Mouse (Mus musculus): ENCODE measurements around the gene Bcas3. TPM values are rescaled to one million over a fixed set of nuclear protein-coding genes. Genes with fewer than 3 reads are reported as not detected.

The Bcas3 gene
- polyA plus RNA-seq, 1 experiment, result 37.8 TPM

DNA sequence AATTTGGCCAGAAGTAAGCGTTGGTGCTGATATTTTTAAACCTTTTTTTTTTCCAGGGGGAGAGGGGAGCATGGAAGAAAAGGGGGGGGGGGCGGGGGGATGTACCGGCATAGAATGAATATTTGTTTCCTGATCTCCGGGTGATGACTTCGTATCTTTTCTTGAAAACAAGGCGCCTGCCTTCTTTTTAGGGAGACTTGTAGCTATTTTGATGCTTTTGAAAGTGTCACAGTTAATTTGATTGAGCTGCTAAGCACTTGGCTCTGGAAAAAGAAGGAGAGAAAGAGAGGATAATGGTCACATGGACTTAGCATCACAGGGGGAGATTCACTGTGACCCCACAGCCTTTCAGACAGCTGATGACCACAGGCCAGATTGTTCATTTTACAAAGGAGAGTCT is 413.8 kb downstream of the Bcas3 start:
- Histone ChIP-seq H3K9me3 (replicated peaks; ENCODE audit: control insufficient read depth, insufficient read depth, low read length, poor library complexity, severe bottlenecking) (no peaks in the 10 kb centered on the region), H3K27ac (ENCODE audit: insufficient read depth, low read length) (no peak overlapping the region), H3K4me3 (ENCODE audit: low read depth, low read length) (no peak overlapping the region), H3K9ac (ENCODE audit: low read depth, poor library complexity, severe bottlenecking) (no peak overlapping the region), H3K27me3 (ENCODE audit: control insufficient read depth, insufficient read depth, low read length, poor library complexity, severe bottlenecking) (no peaks in the 10 kb centered on the region), H3K4me1 (ENCODE audit: control insufficient read depth, insufficient read depth, low read length) (no peaks in the 10 kb centered on the region), H3K36me3 (ENCODE audit: control insufficient read depth, insufficient read depth, low read length, poor library complexity, severe bottlenecking) (no peaks in the 10 kb centered on the region)
- TF ChIP-seq CTCF (IDR thresholded peaks at IDR 0.05; ENCODE audit: low read depth, low read length) (no peak), EP300 (IDR thresholded peaks at IDR 0.05; ENCODE audit: insufficient read depth, low read depth, low read length) (no peak), POLR2A (IDR thresholded peaks at IDR 0.05; ENCODE audit: insufficient read depth, low read length) (no peak)

DNA sequence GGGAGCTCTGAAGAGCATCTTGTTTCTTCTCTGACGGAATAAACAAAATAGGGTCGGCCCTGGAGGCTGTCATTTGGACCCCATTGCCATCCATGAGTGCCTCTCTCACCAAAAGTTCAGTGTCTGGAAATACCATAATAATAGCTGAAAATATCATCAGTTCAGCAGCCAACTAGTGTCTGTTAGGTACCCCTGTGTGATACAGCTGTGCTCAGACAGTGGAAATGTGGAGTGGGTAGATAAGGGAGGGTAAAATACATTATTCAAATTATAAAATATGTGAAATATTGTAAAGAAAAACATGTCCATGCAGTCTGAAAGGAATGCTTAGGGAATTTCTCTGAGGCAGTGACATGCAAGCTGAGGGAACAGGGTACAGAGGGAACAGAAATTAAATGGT is 416.8 kb downstream of the Bcas3 start:
- TF ChIP-seq POLR2A (IDR thresholded peaks at IDR 0.05; ENCODE audit: insufficient read depth, low read length) (no peak), CTCF (IDR thresholded peaks at IDR 0.05; ENCODE audit: low read depth, low read length) (no peak), EP300 (IDR thresholded peaks at IDR 0.05; ENCODE audit: insufficient read depth, low read depth, low read length) (no peak)
- no peaks in the 10 kb centered on the region for H3K36me3 ChIP-seq (ENCODE audit: control insufficient read depth, insufficient read depth, low read length, poor library complexity, severe bottlenecking)
- no peaks in the 10 kb centered on the region for H3K9me3 ChIP-seq (replicated peaks; ENCODE audit: control insufficient read depth, insufficient read depth, low read length, poor library complexity, severe bottlenecking)
- H3K4me3 ChIP-seq (ENCODE audit: low read depth, low read length), result no peak overlapping the region
- no peak overlapping the region for H3K27ac ChIP-seq (ENCODE audit: insufficient read depth, low read length)
- H3K4me1 ChIP-seq (ENCODE audit: control insufficient read depth, insufficient read depth, low read length), result no peaks in the 10 kb centered on the region
- H3K27me3 ChIP-seq (ENCODE audit: control insufficient read depth, insufficient read depth, low read length, poor library complexity, severe bottlenecking), result no peaks in the 10 kb centered on the region
- H3K9ac ChIP-seq (ENCODE audit: low read depth, poor library complexity, severe bottlenecking), result no peak overlapping the region

DNA sequence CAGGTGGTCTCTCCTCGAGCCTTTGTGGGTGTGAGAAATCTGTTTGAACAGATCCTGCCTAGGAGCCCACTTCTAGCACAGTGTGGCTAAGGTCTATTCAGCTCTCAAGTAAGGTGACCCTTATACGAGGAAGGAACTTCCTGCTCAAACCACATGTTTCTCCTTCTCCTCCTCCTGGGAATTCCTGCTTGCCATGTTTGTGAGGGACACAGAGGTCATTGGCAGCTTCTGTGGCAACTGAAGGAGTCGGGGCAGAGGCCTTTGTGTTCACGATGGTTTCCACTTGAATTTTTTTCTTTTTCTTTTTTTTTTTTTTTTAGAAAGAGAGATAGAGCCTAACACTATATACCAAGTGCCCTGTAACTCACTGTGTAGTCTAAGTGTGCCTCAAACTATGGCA is 420.4 kb downstream of the Bcas3 start:
- no peaks in the 10 kb centered on the region for H3K36me3 ChIP-seq (ENCODE audit: control insufficient read depth, insufficient read depth, low read length, poor library complexity, severe bottlenecking)
- TF ChIP-seq POLR2A (IDR thresholded peaks at IDR 0.05; ENCODE audit: insufficient read depth, low read length), result no peak
- no peak for TF ChIP-seq EP300 (IDR thresholded peaks at IDR 0.05; ENCODE audit: insufficient read depth, low read depth, low read length)
- no peak for TF ChIP-seq CTCF (IDR thresholded peaks at IDR 0.05; ENCODE audit: low read depth, low read length)
- H3K9ac ChIP-seq (ENCODE audit: low read depth, poor library complexity, severe bottlenecking), result no peak overlapping the region
- no peak overlapping the region for H3K4me3 ChIP-seq (ENCODE audit: low read depth, low read length)
- no peaks in the 10 kb centered on the region for H3K4me1 ChIP-seq (ENCODE audit: control insufficient read depth, insufficient read depth, low read length)
- H3K27ac ChIP-seq (ENCODE audit: insufficient read depth, low read length), result no peak overlapping the region
- no peaks in the 10 kb centered on the region for H3K9me3 ChIP-seq (replicated peaks; ENCODE audit: control insufficient read depth, insufficient read depth, low read length, poor library complexity, severe bottlenecking)
- H3K27me3 ChIP-seq (ENCODE audit: control insufficient read depth, insufficient read depth, low read length, poor library complexity, severe bottlenecking), result no peaks in the 10 kb centered on the region

DNA sequence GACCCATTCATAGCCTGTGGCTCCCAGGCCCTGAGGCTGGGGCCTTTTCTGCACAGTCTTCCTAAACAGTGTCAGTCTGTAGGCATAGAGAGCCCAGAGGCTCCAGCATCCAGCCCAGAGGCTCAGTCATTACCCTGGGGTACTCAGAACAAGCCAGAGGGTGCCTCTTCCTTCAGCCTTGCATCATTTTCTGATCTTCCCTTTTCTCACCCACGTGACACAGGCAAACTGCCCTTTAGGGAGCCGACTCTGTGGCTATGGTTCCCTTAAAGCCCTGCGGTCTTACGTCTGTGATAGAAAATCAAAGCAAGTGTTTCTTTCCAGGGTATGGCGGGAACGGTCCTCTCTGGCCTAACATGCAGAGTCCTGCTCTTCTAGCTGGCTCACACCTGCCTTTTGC is 421.7 kb downstream of the Bcas3 start:
- no peaks in the 10 kb centered on the region for H3K9me3 ChIP-seq (replicated peaks; ENCODE audit: control insufficient read depth, insufficient read depth, low read length, poor library complexity, severe bottlenecking)
- no peaks in the 10 kb centered on the region for H3K36me3 ChIP-seq (ENCODE audit: control insufficient read depth, insufficient read depth, low read length, poor library complexity, severe bottlenecking)
- no peak overlapping the region for H3K4me3 ChIP-seq (ENCODE audit: low read depth, low read length)
- no peaks in the 10 kb centered on the region for H3K27me3 ChIP-seq (ENCODE audit: control insufficient read depth, insufficient read depth, low read length, poor library complexity, severe bottlenecking)
- TF ChIP-seq EP300 (IDR thresholded peaks at IDR 0.05; ENCODE audit: insufficient read depth, low read depth, low read length), result no peak
- no peak for TF ChIP-seq POLR2A (IDR thresholded peaks at IDR 0.05; ENCODE audit: insufficient read depth, low read length)
- no peak for TF ChIP-seq CTCF (IDR thresholded peaks at IDR 0.05; ENCODE audit: low read depth, low read length)
- no peak overlapping the region for H3K9ac ChIP-seq (ENCODE audit: low read depth, poor library complexity, severe bottlenecking)
- H3K27ac ChIP-seq (ENCODE audit: insufficient read depth, low read length), result no peak overlapping the region
- no peaks in the 10 kb centered on the region for H3K4me1 ChIP-seq (ENCODE audit: control insufficient read depth, insufficient read depth, low read length)

DNA sequence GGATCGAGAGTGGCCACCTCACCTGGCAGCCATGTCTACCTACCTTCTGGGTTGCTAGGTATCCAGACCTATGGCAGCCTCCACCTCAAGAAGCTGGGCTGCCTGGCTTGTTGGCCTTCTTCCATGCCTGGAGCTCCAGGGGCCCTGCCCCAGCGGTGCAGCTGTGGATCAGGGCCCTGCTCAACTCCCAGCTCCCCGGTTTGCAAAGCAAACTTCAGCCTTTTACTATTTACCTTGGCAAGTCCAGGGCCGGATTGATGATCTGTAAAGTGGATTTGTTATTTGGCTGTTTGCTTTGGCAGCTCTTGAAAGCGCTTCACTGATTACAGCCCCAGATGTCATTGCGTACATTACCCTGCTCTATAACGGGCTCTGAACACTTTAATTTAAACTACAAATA is 422.5 kb downstream of the Bcas3 start:
- no peak for TF ChIP-seq CTCF (IDR thresholded peaks at IDR 0.05; ENCODE audit: low read depth, low read length)
- TF ChIP-seq POLR2A (IDR thresholded peaks at IDR 0.05; ENCODE audit: insufficient read depth, low read length), result no peak
- no peak for TF ChIP-seq EP300 (IDR thresholded peaks at IDR 0.05; ENCODE audit: insufficient read depth, low read depth, low read length)
- Histone ChIP-seq H3K4me1 (ENCODE audit: control insufficient read depth, insufficient read depth, low read length) (no peaks in the 10 kb centered on the region), H3K9ac (ENCODE audit: low read depth, poor library complexity, severe bottlenecking) (no peak overlapping the region), H3K27ac (ENCODE audit: insufficient read depth, low read length) (no peak overlapping the region), H3K27me3 (ENCODE audit: control insufficient read depth, insufficient read depth, low read length, poor library complexity, severe bottlenecking) (no peaks in the 10 kb centered on the region), H3K9me3 (replicated peaks; ENCODE audit: control insufficient read depth, insufficient read depth, low read length, poor library complexity, severe bottlenecking) (no peaks in the 10 kb centered on the region), H3K4me3 (ENCODE audit: low read depth, low read length) (no peak overlapping the region), H3K36me3 (ENCODE audit: control insufficient read depth, insufficient read depth, low read length, poor library complexity, severe bottlenecking) (no peaks in the 10 kb centered on the region)

DNA sequence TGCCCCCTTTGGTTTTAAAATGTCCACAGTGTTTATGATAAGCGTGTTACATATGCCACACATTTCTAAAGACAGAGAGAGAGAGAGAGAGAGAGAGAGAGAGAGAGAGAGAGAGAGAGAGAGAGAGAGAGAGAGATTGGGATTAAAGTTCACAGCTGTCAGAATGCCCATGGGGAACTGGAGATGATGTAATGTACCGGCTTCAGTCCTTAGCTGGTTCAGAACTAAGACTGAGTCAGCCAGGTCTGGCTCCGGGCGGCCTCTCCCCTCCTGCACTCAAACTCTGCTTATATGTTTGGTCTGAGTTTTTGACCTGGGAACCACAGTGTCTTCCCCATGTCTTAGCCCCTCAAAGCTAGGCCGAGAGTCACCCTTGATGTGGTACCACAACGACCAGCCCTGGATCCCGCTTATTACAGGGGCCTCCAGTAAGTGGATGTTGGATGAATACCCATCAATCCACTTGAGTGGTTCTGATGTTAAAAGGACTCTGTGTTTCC is 423.9 kb downstream of the Bcas3 start:
- no peaks in the 10 kb centered on the region for H3K9me3 ChIP-seq (replicated peaks; ENCODE audit: control insufficient read depth, insufficient read depth, low read length, poor library complexity, severe bottlenecking)
- no peaks in the 10 kb centered on the region for H3K36me3 ChIP-seq (ENCODE audit: control insufficient read depth, insufficient read depth, low read length, poor library complexity, severe bottlenecking)
- no peak overlapping the region for H3K4me3 ChIP-seq (ENCODE audit: low read depth, low read length)
- H3K4me1 ChIP-seq (ENCODE audit: control insufficient read depth, insufficient read depth, low read length), result no peaks in the 10 kb centered on the region
- no peak overlapping the region for H3K9ac ChIP-seq (ENCODE audit: low read depth, poor library complexity, severe bottlenecking)
- H3K27me3 ChIP-seq (ENCODE audit: control insufficient read depth, insufficient read depth, low read length, poor library complexity, severe bottlenecking), result no peaks in the 10 kb centered on the region
- TF ChIP-seq EP300 (IDR thresholded peaks at IDR 0.05; ENCODE audit: insufficient read depth, low read depth, low read length), result no peak
- no peak for TF ChIP-seq CTCF (IDR thresholded peaks at IDR 0.05; ENCODE audit: low read depth, low read length)
- no peak for TF ChIP-seq POLR2A (IDR thresholded peaks at IDR 0.05; ENCODE audit: insufficient read depth, low read length)
- no peak overlapping the region for H3K27ac ChIP-seq (ENCODE audit: insufficient read depth, low read length)
